Mouse (Mus musculus) Patski (cell line): Measurements from ENCODE around the gene Magea3. TPM values are rescaled to one million over a fixed set of nuclear protein-coding genes. Genes with fewer than 3 reads are reported as not detected.
"Not testable (repeated sequence)": the region's sequence is repeated elsewhere in the genome, so short reads cannot be mapped to it uniquely, and the experiment has no call there.

Source experiments
- ATAC-seq: fragments of 100-300 bp; one replicate; pipeline ENCODE4 v1.8.0; 2021
- CTCF ChIA-PET: fragments of 350-600 bp; sonication (Branson Sonifier 250); formaldehyde crosslinking; loops from one replicate; lab custom pipeline; 2022; ENCODE audit warnings: inconsistent platforms; lab: Charles Lee
- POLR2A ChIA-PET: fragments of 350-600 bp; sonication (Branson Sonifier 250); formaldehyde crosslinking; loops from one replicate; lab custom pipeline; 2022; ENCODE audit warnings: antibody characterized with exemption, inconsistent platforms; lab: Charles Lee
- DNase-seq: peaks from one replicate; pipeline ENCODE4 v3.0.0-alpha.2; 2011; ENCODE audit warnings: low read depth, low spot score
- H3K27me3 ChIP-seq: fragments of 371-371 bp; one replicate; pipeline ENCODE4 v1.5.1; 2021
- in situ Hi-C: fragments of 300-500 bp; cut with MboI; formaldehyde crosslinking; loops from 3 replicates; pipeline ENCODE4 v1.11.1; 2018; ENCODE audit warnings: low pct_unique_long_range_greater_than_20kb, mixed read lengths
- polyA plus RNA-seq: library from polyadenylated mRNA; unstranded; gene quantifications from one replicate; pipeline ENCODE4 v1.2.3, GENCODE M21; 2021

Gene Magea3
- not detected for polyA plus RNA-seq

- CTCF ChIA-PET, in situ Hi-C loops, DNase-seq, ATAC-seq, POLR2A ChIA-PET, H3K27me3 ChIP-seq: not testable (repeated sequence)
Observed at GRCm38 (mm10) chrX:154949405-154949804, at the start of gene Magea3. TSS of gene Magea3 (minus strand) at chrX:154949505.

DNA sequence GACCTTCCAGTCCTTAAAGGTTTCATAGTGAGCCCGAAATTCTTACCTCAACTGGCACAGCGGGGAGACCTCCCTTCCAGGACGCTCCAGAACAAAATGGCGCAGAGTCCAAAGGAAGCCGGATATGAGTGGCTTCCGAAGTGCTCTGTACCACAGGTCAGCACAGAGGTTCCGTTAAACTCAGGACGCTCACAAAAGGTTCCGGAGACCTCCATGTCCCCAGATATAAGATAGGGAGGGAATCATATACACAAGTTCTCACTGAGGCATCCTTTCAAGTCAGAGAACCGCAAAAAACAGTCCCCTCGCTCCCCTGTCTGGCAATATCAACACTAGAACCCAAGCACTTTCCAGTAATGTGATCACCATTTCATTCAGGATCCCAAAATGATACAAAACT is 46.4 kb upstream of the Magea3 start, which contains the start of gene Magea8:
Gene Magea8 (minus strand): TSS at position 101 of the 400 bp plus-strand sequence.
- ATAC-seq, DNase-seq, POLR2A ChIA-PET, in situ Hi-C loops, H3K27me3 ChIP-seq, CTCF ChIA-PET: not testable (repeated sequence)

GRCm38 (mm10) chrX:154935887-154936286 is 13.4 kb downstream of the Magea3 start, which contains the start of gene Magea6:
TSS of gene Magea6 (minus strand) at chrX:154935987.
- POLR2A ChIA-PET, ATAC-seq, DNase-seq, in situ Hi-C loops, H3K27me3 ChIP-seq, CTCF ChIA-PET: not testable (repeated sequence)

Other genes with a start within 250 kb of the Magea3 start
- not detected for gene Cldn34b1, start 59.2 kb downstream of the Magea3 start, polyA plus RNA-seq
- not detected for gene Magea6, start 13.5 kb downstream of the Magea3 start, polyA plus RNA-seq
- gene Magea8, start 46.3 kb upstream of the Magea3 start, polyA plus RNA-seq, result not detected
- not detected for gene Magea5, start 113.6 kb upstream of the Magea3 start, polyA plus RNA-seq
- gene Magea1, start 140.3 kb upstream of the Magea3 start, polyA plus RNA-seq, result not detected
- gene Magea2, start 144.2 kb upstream of the Magea3 start, polyA plus RNA-seq, result not detected
- gene Cldn34b2, start 178.9 kb upstream of the Magea3 start, polyA plus RNA-seq, result not detected